Mouse (Mus musculus): ENCODE results near the gene Naip5. TPM values are rescaled to one million over a fixed set of nuclear protein-coding genes. Genes with fewer than 3 reads are reported as not detected.

Naip5 gene
- polyA plus RNA-seq (2015; fragmentation: Nextera tagmentation; extraction: Ambion mirVana): 0.28 TPM in 2 replicates

GRCm38 (mm10) chr13:100246223-100246622 lies at the start of gene Naip5:
Gene Naip5, minus strand, starts transcription at chr13:100246323.

GRCm38 (mm10) chr13:100201659-100202333 lies 44.3 kb downstream of the Naip5 start, which contains the start of gene Naip2:
Gene Naip2, minus strand, starts transcription at chr13:100202092.

Other genes starting within 250 kb of the Naip5 start
- gene Mccc2, start 230.7 kb downstream of the Naip5 start, polyA plus RNA-seq (2015; fragmentation: Nextera tagmentation; extraction: Ambion mirVana): 34.8 and 38.0 TPM in 2 replicates
- gene Bdp1, start 142.3 kb downstream of the Naip5 start, polyA plus RNA-seq (2015; fragmentation: Nextera tagmentation; extraction: Ambion mirVana): 22.2 and 24.3 TPM in 2 replicates
- 265 and 282 TPM in 2 replicates for gene Serf1, start 138.3 kb downstream of the Naip5 start, polyA plus RNA-seq (2015; fragmentation: Nextera tagmentation; extraction: Ambion mirVana)
- gene Smn1, start 121.5 kb downstream of the Naip5 start, polyA plus RNA-seq (2015; fragmentation: Nextera tagmentation; extraction: Ambion mirVana): 34.5 and 38.5 TPM in 2 replicates
- 0.20 and 0.23 TPM in 2 replicates for gene Naip2, start 44.2 kb downstream of the Naip5 start, polyA plus RNA-seq (2015; fragmentation: Nextera tagmentation; extraction: Ambion mirVana)
- 0.13 and 0.14 TPM in 2 replicates for gene Naip6, start 71.4 kb upstream of the Naip5 start, polyA plus RNA-seq (2015; fragmentation: Nextera tagmentation; extraction: Ambion mirVana)
- 0.05 TPM in 1 of 2 replicates, not detected in the other for gene Naip1, start 206.5 kb upstream of the Naip5 start, polyA plus RNA-seq (2015; fragmentation: Nextera tagmentation; extraction: Ambion mirVana)
- 61.4 and 62.5 TPM in 2 replicates for gene Gtf2h2, start 246.3 kb upstream of the Naip5 start, polyA plus RNA-seq (2015; fragmentation: Nextera tagmentation; extraction: Ambion mirVana)

Data from neural tube, postnatal 0 days (tissue).